Mouse (Mus musculus): ENCODE measurements at regions not wholly inside any gene's neighbourhood (a gene's known extent, or its start where the extent isn't known, plus 50 kb on each side); places are given as distances from the start of the nearest gene placed in this dataset.

DNA sequence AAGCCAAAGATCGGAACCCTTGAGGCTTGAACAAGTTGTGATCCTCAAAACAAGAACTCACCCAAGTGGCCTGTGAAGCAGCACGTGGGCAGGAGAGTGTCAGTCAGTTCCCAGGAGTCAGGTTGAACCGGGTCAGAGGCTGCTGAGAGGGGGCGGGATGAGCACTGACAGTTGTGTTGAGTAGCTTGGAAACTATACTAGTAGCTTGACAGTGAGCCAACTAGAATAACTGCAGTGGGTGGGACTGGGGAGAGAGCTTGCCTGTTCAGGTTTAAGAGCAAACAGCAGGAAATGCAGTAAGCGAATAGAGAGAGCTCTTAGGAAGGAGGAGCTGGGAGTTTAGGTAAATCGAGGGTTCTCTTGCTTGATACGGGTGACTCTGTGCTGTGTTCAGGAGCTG lies 61.0 kb upstream of the Syt6 start:
- no peak for DNase-seq (ENCODE audit: low spot score)

DNA sequence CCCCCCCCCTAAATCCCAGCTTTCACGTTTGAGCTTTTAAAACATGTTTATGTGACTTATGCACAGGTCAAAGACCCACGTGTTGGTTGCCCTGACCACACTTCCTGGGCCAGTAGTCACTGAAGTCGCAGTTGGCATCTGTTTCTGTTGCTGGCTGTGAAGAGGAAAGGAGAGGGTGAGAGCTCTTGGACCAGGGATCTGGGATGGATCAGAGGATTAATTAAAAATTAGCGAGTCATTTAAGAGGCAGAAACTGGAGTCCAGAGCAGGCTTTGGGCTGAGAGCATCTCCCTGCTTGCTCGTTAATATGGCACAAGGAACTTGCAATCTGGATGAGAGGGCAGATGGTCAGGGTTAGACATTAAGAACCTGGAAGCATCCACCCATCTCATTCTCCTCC lies 59.1 kb upstream of the Syt6 start:
- DNase-seq (ENCODE audit: low spot score): no peak

DNA sequence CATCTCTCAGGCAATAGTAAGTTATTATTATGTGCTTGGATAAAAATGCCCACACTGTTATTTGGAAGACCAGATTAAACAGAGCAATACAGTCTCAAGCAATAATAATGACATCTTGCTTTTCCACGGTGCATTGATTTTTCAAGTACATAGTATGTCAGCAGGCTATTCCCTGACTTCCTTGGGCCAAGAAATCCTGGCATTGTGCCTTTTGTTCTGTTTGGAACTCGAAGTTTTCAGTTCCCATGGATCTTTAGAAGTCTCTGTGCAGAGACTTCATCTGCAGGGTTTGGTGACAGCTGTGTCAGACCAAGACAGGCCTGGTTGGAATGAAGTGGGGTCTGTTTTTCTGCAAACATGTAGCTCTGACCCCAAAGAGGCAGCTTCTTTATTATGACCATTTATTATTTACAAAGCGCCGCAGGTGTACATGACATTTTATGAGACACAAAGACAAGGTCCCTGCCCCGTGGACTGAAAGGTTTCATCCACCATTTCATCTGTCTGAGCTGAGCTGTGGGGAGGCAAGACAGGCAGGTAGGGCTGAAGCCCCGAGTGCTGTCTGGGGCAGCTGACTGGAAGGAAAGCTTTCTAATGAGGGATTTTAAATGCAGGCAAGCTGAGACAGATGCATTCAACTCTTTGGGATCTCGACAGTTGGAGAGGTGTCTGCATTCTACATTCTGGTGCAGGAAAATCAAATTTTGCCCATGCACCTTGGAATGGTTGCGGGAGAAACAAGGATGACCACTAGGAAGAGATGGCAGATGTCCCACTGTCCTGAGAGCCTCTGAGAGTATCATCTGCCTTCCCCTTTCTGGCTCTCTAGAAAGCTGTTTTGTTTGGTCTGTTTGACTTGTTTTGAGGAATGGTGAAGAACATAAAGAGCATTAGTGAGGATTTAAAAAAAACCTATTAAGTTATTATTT lies 57.4 kb upstream of the Syt6 start:
- no peak for DNase-seq (ENCODE audit: low spot score)

DNA sequence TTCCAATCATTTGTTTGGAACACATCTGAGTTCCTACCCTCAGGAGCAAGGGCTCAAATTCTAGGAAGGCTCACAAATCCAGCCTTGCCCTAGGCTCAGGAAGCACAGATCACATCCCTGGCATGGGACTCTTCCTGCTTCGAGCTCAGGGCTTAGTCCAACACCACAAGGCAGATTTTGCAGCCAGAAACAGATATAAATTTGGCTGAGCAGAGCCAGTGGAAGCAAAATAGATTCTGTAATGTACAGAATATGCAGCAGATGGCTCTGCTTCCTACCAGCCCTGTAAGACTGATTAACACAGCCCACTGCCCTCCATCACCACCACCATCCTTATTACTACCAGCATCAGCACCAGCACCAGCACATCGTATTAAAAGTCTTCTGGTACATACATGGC lies 56.4 kb upstream of the Syt6 start:
- no peak for DNase-seq (ENCODE audit: low spot score)

All from embryo, embryonic 10.5 days (tissue).